Mouse (Mus musculus) lung, postnatal 0 days (tissue): Measurements from ENCODE around the gene Cd48. TPM values are rescaled to one million over a fixed set of nuclear protein-coding genes. Genes with fewer than 3 reads are reported as not detected.

Experiments
- ATAC-seq: fragments of 200-750 bp; cut with Nextera tagmentation; 2 replicates; pipeline ENCODE4 v1.8.0; 2017; ENCODE audit warnings: moderate library complexity
- DNase-seq: peaks from one replicate; pipeline ENCODE4 v3.0.0-alpha.2; 2016; ENCODE audit warnings: low spot score
- H3K27ac ChIP-seq: fragments of 300-500 bp; sonication (generic); 2 replicates; pipeline ENCODE4 v1.5.1; 2014; ENCODE audit warnings: antibody characterized with exemption, mild to moderate bottlenecking, low read length, mixed read lengths
- H3K27me3 ChIP-seq: fragments of 300-500 bp; sonication (generic); replicated peaks from 2 replicates; pipeline ENCODE4 v1.6.1; 2014; ENCODE audit warnings: low read length, mixed read lengths; ENCODE audit not compliant: insufficient read depth
- H3K36me3 ChIP-seq: fragments of 300-500 bp; sonication (generic); 2 replicates; pipeline ENCODE4 v1.6.1; 2014; ENCODE audit warnings: low read length, mixed read lengths; ENCODE audit not compliant: insufficient read depth
- H3K4me1 ChIP-seq: fragments of 300-500 bp; sonication (generic); 2 replicates; pipeline ENCODE4 v1.6.1; 2014; ENCODE audit warnings: antibody characterized with exemption, low read depth, low read length, mixed read lengths; ENCODE audit not compliant: insufficient read depth
- H3K4me2 ChIP-seq: fragments of 300-500 bp; sonication (generic); replicated peaks from 2 replicates; pipeline ENCODE4 v1.6.1; 2014; ENCODE audit warnings: low read depth, mild to moderate bottlenecking, low read length, moderate library complexity, mixed read lengths
- H3K4me3 ChIP-seq: fragments of 300-500 bp; sonication (generic); 2 replicates; pipeline ENCODE4 v1.5.1; 2014; ENCODE audit warnings: low read depth, low read length
- H3K9ac ChIP-seq: fragments of 300-500 bp; sonication (generic); replicated peaks from 2 replicates; pipeline ENCODE4 v1.6.1; 2014; ENCODE audit warnings: low read depth, mild to moderate bottlenecking
- H3K9me3 ChIP-seq: fragments of 300-500 bp; sonication (generic); 2 replicates; pipeline ENCODE4 v1.6.1; 2016; ENCODE audit warnings: low read length, mixed read lengths
- CTCF ChIP-seq: IDR thresholded peaks from 2 replicates; pipeline ENCODE4 v1.5.1; 2016; ENCODE audit warnings: antibody characterized with exemption, mild to moderate bottlenecking
- EP300 ChIP-seq: IDR thresholded peaks from 2 replicates; pipeline ENCODE4 v1.6.1; 2016; ENCODE audit warnings: antibody characterized with exemption, mild to moderate bottlenecking, control low read depth
- WGBS: fragments of 180-500 bp; shearing (Covaris S2); extraction: QIAGEN DNeasy Blood & Tissue Kit; methylation state at CpG from one replicate; pipeline ENCODE4 v1.1.7; 2014; 5-methylcytosine and 5-hydroxymethylcytosine counted together
- polyA plus RNA-seq: library from polyadenylated mRNA; unstranded; fragments of >200 nt; fragmentation: Nextera tagmentation; extraction: Ambion mirVana; gene quantifications from 2 replicates; pipeline ENCODE4 v1.2.1, GENCODE M21; 2015

Cd48 gene
- polyA plus RNA-seq, 1 experiment from 2014 or later, result 11.7 TPM

GRCm38 (mm10) chr1:171646429-171646940 is 35.3 kb upstream of the Cd48 start:
- H3K27ac ChIP-seq, result no peak overlapping the region
- H3K36me3 ChIP-seq, result no peaks in the 10 kb centered on the region
- H3K4me3 ChIP-seq, result no peak overlapping the region
- no peak overlapping the region for H3K4me2 ChIP-seq
- no peaks in the 10 kb centered on the region for H3K27me3 ChIP-seq
- DNase-seq (no peak), ATAC-seq (no peak)
- H3K9ac ChIP-seq, result no peak overlapping the region
- WGBS, result 57% methylated on average over 5 of the region's 5 CpGs
- no peak for TF ChIP-seq EP300
- no peak for TF ChIP-seq CTCF
- no peaks in the 10 kb centered on the region for H3K9me3 ChIP-seq
- H3K4me1 ChIP-seq, result no peaks in the 10 kb centered on the region

- Histone ChIP-seq H3K36me3 (no peaks in the 10 kb centered on the region), H3K9ac (no peak overlapping the region), H3K4me3 (no peak overlapping the region), H3K4me2 (no peak overlapping the region), H3K27me3 (no peaks in the 10 kb centered on the region), H3K27ac (no peak overlapping the region), H3K4me1 (no peaks in the 10 kb centered on the region), H3K9me3 (no peaks in the 10 kb centered on the region)
- WGBS, result 86% methylated on average over 5 of the region's 5 CpGs
- ATAC-seq (no peak), DNase-seq (no peak)
- TF ChIP-seq EP300, result no peak
- TF ChIP-seq CTCF, result no peak
Measured at GRCm38 (mm10) chr1:171647716-171648115, 34.1 kb upstream of the Cd48 start.

- Histone ChIP-seq H3K4me2 (no peak overlapping the region), H3K27ac (no peak overlapping the region), H3K36me3 (no peaks in the 10 kb centered on the region), H3K9ac (no peak overlapping the region), H3K4me1 (no peaks in the 10 kb centered on the region), H3K9me3 (no peaks in the 10 kb centered on the region), H3K4me3 (no peak overlapping the region), H3K27me3 (no peaks in the 10 kb centered on the region)
- ATAC-seq (no peak), DNase-seq (no peak)
- TF ChIP-seq CTCF (no peak), EP300 (no peak)
- 67% methylated on average over 8 of the region's 8 CpGs for WGBS
Measured at GRCm38 (mm10) chr1:171648840-171649239, 33.0 kb upstream of the Cd48 start.

DNA sequence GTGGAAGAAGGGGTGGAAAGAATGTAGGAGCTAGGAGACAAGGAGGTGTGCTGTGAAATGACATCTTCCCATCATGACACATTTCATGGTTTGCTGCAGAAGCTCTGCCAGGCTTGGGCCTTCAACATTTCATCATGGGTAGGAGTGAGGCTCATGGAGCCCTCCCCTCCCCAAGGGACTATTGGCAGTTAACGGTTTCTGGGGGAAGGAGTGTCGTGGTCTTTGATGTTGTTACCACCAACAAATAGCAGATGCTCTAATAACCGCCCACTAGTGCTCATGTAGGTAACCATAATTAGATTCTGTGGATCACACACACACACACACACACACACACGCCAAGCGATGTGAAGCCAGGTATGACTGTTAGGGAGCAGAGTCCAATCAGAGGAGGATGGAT is 29.1 kb upstream of the Cd48 start, which contains the start of gene Slamf7:
Gene Slamf7 (minus strand): TSS at position 302 of the 400 bp plus-strand sequence.
- no peak within 1 kb of the TSS for H3K27ac ChIP-seq
- TF ChIP-seq EP300 (no peak), CTCF (no peak)
- ATAC-seq (no peak), DNase-seq (no peak)
- H3K4me1 ChIP-seq, result no peaks in the 10 kb centered on the region
- WGBS, result 88% methylated on average over 5 of the region's 5 CpGs
- H3K9me3 ChIP-seq, result no peaks in the 10 kb centered on the region
- no peaks in the 10 kb centered on the region for H3K27me3 ChIP-seq
- H3K9ac ChIP-seq, result no peak within 1 kb of the TSS
- no peak within 1 kb of the TSS for H3K4me3 ChIP-seq
- no peaks in the 10 kb centered on the region for H3K36me3 ChIP-seq
- H3K4me2 ChIP-seq, result no peak within 1 kb of the TSS

- no peaks in the 10 kb centered on the region for H3K4me1 ChIP-seq
- H3K27ac ChIP-seq, result no peak overlapping the region
- ATAC-seq (no peak), DNase-seq (no peak)
- no peaks in the 10 kb centered on the region for H3K27me3 ChIP-seq
- no peaks in the 10 kb centered on the region for H3K9me3 ChIP-seq
- H3K4me3 ChIP-seq, result no peak overlapping the region
- H3K9ac ChIP-seq, result no peak overlapping the region
- 45% methylated on average over 5 of the region's 5 CpGs for WGBS
- no peak overlapping the region for H3K4me2 ChIP-seq
- H3K36me3 ChIP-seq, result no peaks in the 10 kb centered on the region
- TF ChIP-seq EP300 (no peak), CTCF (no peak)
Measured at GRCm38 (mm10) chr1:171658561-171658991, 23.2 kb upstream of the Cd48 start.

- Histone ChIP-seq H3K9me3 (no peaks in the 10 kb centered on the region), H3K4me3 (no peak overlapping the region), H3K4me2 (no peak overlapping the region), H3K9ac (no peak overlapping the region), H3K27me3 (no peaks in the 10 kb centered on the region), H3K27ac (no peak overlapping the region), H3K36me3 (no peaks in the 10 kb centered on the region), H3K4me1 (no peaks in the 10 kb centered on the region)
- TF ChIP-seq EP300, result no peak
- TF ChIP-seq CTCF, result no peak
- WGBS, result 79% methylated on average over 1 of the region's 1 CpGs
- no peak for DNase-seq
- ATAC-seq, result no peak
Measured at GRCm38 (mm10) chr1:171660423-171660822, 21.4 kb upstream of the Cd48 start.

- Histone ChIP-seq H3K4me3 (no peak overlapping the region), H3K27ac (no peak overlapping the region), H3K27me3 (no peaks in the 10 kb centered on the region), H3K4me1 (no peaks in the 10 kb centered on the region), H3K9me3 (no peaks in the 10 kb centered on the region), H3K36me3 (no peaks in the 10 kb centered on the region), H3K9ac (no peak overlapping the region), H3K4me2 (no peak overlapping the region)
- DNase-seq (no peak), ATAC-seq (no peak)
- TF ChIP-seq CTCF (no peak), EP300 (no peak)
- WGBS, result 70% methylated on average over 2 of the region's 2 CpGs
Measured at GRCm38 (mm10) chr1:171661482-171661881, 20.3 kb upstream of the Cd48 start.
